In the genomic region with DNA sequence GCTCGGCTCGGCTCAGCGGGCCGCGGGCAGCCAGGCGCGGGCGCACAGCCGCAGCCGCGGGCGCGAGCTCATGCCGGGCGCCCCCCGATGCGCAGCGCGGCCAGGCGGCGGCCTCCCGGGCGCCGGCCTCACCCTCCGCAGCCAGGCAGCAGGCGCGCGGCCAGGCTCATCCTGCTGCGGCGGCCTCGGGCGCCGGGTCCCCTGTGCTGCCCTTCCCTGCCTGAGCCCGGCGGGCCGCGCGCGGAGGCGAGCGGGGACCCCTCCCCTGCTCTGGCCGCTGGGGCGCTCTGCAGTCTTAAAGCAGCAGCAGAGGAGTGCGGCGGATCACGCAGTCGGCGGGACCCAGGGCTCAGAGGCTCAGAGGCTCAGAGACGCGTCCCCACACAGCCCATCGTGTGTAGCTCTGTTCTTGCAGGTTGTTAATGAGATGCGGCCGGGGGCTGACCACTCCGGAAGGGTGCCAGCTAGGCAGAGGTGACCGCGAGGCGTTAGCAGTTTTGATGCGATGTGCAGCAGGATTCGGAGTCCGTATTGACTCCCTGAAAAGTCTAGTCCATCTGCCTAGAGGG, we compare ENCODE assay signal across 8 mouse cellular contexts. TPM values are rescaled to one million over a fixed set of nuclear protein-coding genes. Genes with fewer than 3 reads are reported as not detected.
DNase-seq lines count a peak whose midpoint lies in the region; ATAC-seq and TF ChIP-seq lines count a peak whose summit lies in the region.

TSS of gene Dscam (minus strand) at position 240 of the 569 bp plus-strand sequence.

- 3% methylated on average over 55 of the region's 60 CpGs for WGBS in cerebellum, adult 2 months
- 2% methylated on average over 12 of the region's 60 CpGs for WGBS in embryonic facial prominence, embryonic 14.5 days
- under 1% methylated on average over 56 of the region's 60 CpGs for WGBS in intestine, embryonic 14.5 days
- 1% methylated on average over 45 of the region's 60 CpGs for WGBS in midbrain, embryonic 12.5 days

- peak within 1 kb of the TSS; percentile 54 for H3K4me3 ChIP-seq in cerebellum, adult 2 months (replicated peaks; ENCODE audit: insufficient read depth, low read depth, low read length)
- H3K4me3 ChIP-seq in embryonic facial prominence, embryonic 14.5 days (ENCODE audit: low read depth, low read length), result peak within 1 kb of the TSS; percentile 51
- peak within 1 kb of the TSS; percentile 45 for H3K4me3 ChIP-seq in intestine, embryonic 14.5 days (ENCODE audit: low read depth, low read length)
- peak within 1 kb of the TSS; percentile 68 for H3K4me3 ChIP-seq in midbrain, embryonic 12.5 days

- no peak for TF ChIP-seq POLR2A in cerebellum, adult 2 months (IDR thresholded peaks at IDR 0.05; ENCODE audit: borderline replicate concordance, insufficient read depth, low read length)

- H3K4me2 ChIP-seq in embryonic facial prominence, embryonic 14.5 days (ENCODE audit: low read depth, low read length), result peak within 1 kb of the TSS; percentile 95
- H3K4me2 ChIP-seq in intestine, embryonic 14.5 days (ENCODE audit: low read length), result peak within 1 kb of the TSS; percentile 83
- H3K4me2 ChIP-seq in midbrain, embryonic 12.5 days (replicated peaks), result peak within 1 kb of the TSS; percentile 82

- H3K27ac ChIP-seq in cerebellum, adult 2 months (ENCODE audit: insufficient read depth, low read length), result peak within 1 kb of the TSS; percentile 61; the same call in 1 of the 2 replicates
- no peak within 1 kb of the TSS for H3K27ac ChIP-seq in embryonic facial prominence, embryonic 14.5 days (replicated peaks; ENCODE audit: low read depth, low read length)
- no peak within 1 kb of the TSS for H3K27ac ChIP-seq in intestine, embryonic 14.5 days (ENCODE audit: low read depth)
- peak within 1 kb of the TSS; percentile 91 for H3K27ac ChIP-seq in midbrain, embryonic 12.5 days (replicated peaks)

- H3K27me3 ChIP-seq in cerebellum, adult 2 months (ENCODE audit: control insufficient read depth, insufficient read depth, low read length), result no peaks in the 10 kb centered on the region
- peaks cover 59% of the 10 kb centered on the region for H3K27me3 ChIP-seq in embryonic facial prominence, embryonic 14.5 days (replicated peaks; ENCODE audit: control insufficient read depth, insufficient read depth, low read length)
- peaks cover 58% of the 10 kb centered on the region for H3K27me3 ChIP-seq in intestine, embryonic 14.5 days (replicated peaks; ENCODE audit: control insufficient read depth, insufficient read depth, low read length)
- peaks cover 52% of the 10 kb centered on the region for H3K27me3 ChIP-seq in midbrain, embryonic 12.5 days

- ATAC-seq in embryonic facial prominence, embryonic 14.5 days (ENCODE audit: low read depth), result peak; percentile 73
- peak; percentile 54 for ATAC-seq in intestine, embryonic 14.5 days (replicated peaks; ENCODE audit: low FRiP score, low TSS enrichment, low read depth)
- ATAC-seq in midbrain, embryonic 12.5 days (ENCODE audit: low FRiP score, low read depth), result peak; percentile 67

- peak; percentile 17 to 46 for DNase-seq in cerebellum, adult 2 months
- no peak for DNase-seq in cerebellum, adult 9-10 months
- peak; percentile 15 for DNase-seq in CD4-positive, CD25-positive, alpha-beta regulatory T cell, adult 2 months (ENCODE audit: low read depth, low spot score)
- no peak for DNase-seq in embryonic facial prominence, embryonic 14.5 days (ENCODE audit: low spot score)
- DNase-seq in intestine, embryonic 14.5 days (ENCODE audit: low spot score), result peak; percentile 69
- DNase-seq in yolk sac, embryonic 10.5 days (ENCODE audit: low spot score), result peak; percentile 7
- no peak for DNase-seq in adrenal gland, adult 18-20 months (ENCODE audit: low spot score in 2 of 2)

- no peaks in the 10 kb centered on the region for H3K9me3 ChIP-seq in embryonic facial prominence, embryonic 14.5 days (ENCODE audit: control insufficient read depth, low read length)
- H3K9me3 ChIP-seq in intestine, embryonic 14.5 days (ENCODE audit: control insufficient read depth, low read length), result no peaks in the 10 kb centered on the region
- H3K9me3 ChIP-seq in midbrain, embryonic 12.5 days, result no peaks in the 10 kb centered on the region

- TF ChIP-seq CTCF in cerebellum, adult 2 months (IDR thresholded peaks at IDR 0.05; ENCODE audit: borderline replicate concordance, insufficient read depth, low read depth, low read length), result no peak

- no peaks in the 10 kb centered on the region for H3K36me3 ChIP-seq in embryonic facial prominence, embryonic 14.5 days (ENCODE audit: control insufficient read depth, insufficient read depth, low read length)
- no peaks in the 10 kb centered on the region for H3K36me3 ChIP-seq in intestine, embryonic 14.5 days (ENCODE audit: control insufficient read depth, insufficient read depth, low read length)
- no peaks in the 10 kb centered on the region for H3K36me3 ChIP-seq in midbrain, embryonic 12.5 days

- H3K4me1 ChIP-seq in cerebellum, adult 2 months (ENCODE audit: control insufficient read depth, insufficient read depth, low read length), result no peaks in the 10 kb centered on the region
- H3K4me1 ChIP-seq in embryonic facial prominence, embryonic 14.5 days (ENCODE audit: control insufficient read depth, insufficient read depth, low read length), result no peaks in the 10 kb centered on the region
- no peaks in the 10 kb centered on the region for H3K4me1 ChIP-seq in intestine, embryonic 14.5 days (replicated peaks; ENCODE audit: control insufficient read depth, insufficient read depth, low read length)
- peaks cover 9% of the 10 kb centered on the region for H3K4me1 ChIP-seq in midbrain, embryonic 12.5 days

- peak within 1 kb of the TSS; percentile 60 for H3K9ac ChIP-seq in embryonic facial prominence, embryonic 14.5 days (ENCODE audit: low read depth, low read length)
- peak within 1 kb of the TSS; percentile 22; the same call in 1 of the 2 replicates for H3K9ac ChIP-seq in intestine, embryonic 14.5 days (ENCODE audit: low read length)
- peak within 1 kb of the TSS; percentile 75 for H3K9ac ChIP-seq in midbrain, embryonic 12.5 days (replicated peaks)

RNA-seq across cellular contexts. Expression of gene Dscam, which starts in this region (rescaled TPM):
- polyA plus RNA-seq in cerebellum, adult 2 months (2012; rRNA removed), result 14.4 and 16.0 TPM in 2 replicates
- polyA plus RNA-seq in embryonic facial prominence, embryonic 14.5 days (2014; fragmentation: Nextera tagmentation; extraction: Ambion mirVana), result 0.63 and 0.84 TPM in 2 replicates
- 0.24 and 0.37 TPM in 2 replicates for polyA plus RNA-seq in intestine, embryonic 14.5 days (2014; fragmentation: Nextera tagmentation; extraction: Ambion mirVana)
- 4.8 and 5.4 TPM in 2 replicates for polyA plus RNA-seq in midbrain, embryonic 12.5 days (2016; fragmentation: Nextera tagmentation; extraction: Ambion mirVana)
- total RNA-seq in adrenal gland, adult 18-20 months (2021), result under 1 TPM; 0.03 to 0.10 TPM

Comparison
In these comparisons a context has a peak if more than half of its experiments do, and no peak if none do; other contexts are left out.
1. DNase-seq: peak in cerebellum, adult 2 months (2 of 2), CD4-positive, CD25-positive, alpha-beta regulatory T cell, adult 2 months (single experiment) and yolk sac, embryonic 10.5 days (single experiment); none in cerebellum, adult 9-10 months (single experiment), embryonic facial prominence, embryonic 14.5 days (single experiment) and adrenal gland, adult 18-20 months (0 of 2).
2. Peak in ATAC-seq, H3K4me3 ChIP-seq, H3K9ac ChIP-seq and H3K4me2 ChIP-seq in embryonic facial prominence, embryonic 14.5 days; RNA of the gene not detected or under 1 TPM.
3. Peak in DNase-seq, ATAC-seq, H3K4me3 ChIP-seq, H3K9ac ChIP-seq and H3K4me2 ChIP-seq in intestine, embryonic 14.5 days; RNA of the gene not detected or under 1 TPM.
4. H3K27ac ChIP-seq: peak in cerebellum, adult 2 months (single experiment) and midbrain, embryonic 12.5 days (single experiment); none in embryonic facial prominence, embryonic 14.5 days (single experiment) and intestine, embryonic 14.5 days (single experiment).
5. H3K9ac ChIP-seq: peak in every context shown above with its lines; median percentile 75 in midbrain, embryonic 12.5 days; 60 in embryonic facial prominence, embryonic 14.5 days; 22 in intestine, embryonic 14.5 days.
6. Peak in every context shown above with its lines, with median percentiles within 50 percentile points of each other: H3K4me3 ChIP-seq, ATAC-seq and H3K4me2 ChIP-seq.